Mouse (Mus musculus) lung, embryonic 14.5 days (tissue): ENCODE measurements around the gene Aifm1. TPM values are rescaled to one million over a fixed set of nuclear protein-coding genes. Genes with fewer than 3 reads are reported as not detected.
A peak's percentile ranks its signal among the peaks of the same experiment; 100 is the strongest.

ENCODE experiments used
- ATAC-seq: fragments of 200-750 bp; cut with Nextera tagmentation; 2 replicates; pipeline ENCODE4 v1.8.0; 2017; ENCODE audit warnings: mild to moderate bottlenecking, moderate TSS enrichment, moderate library complexity; ENCODE audit not compliant: insufficient read depth
- DNase-seq: peaks from one replicate; pipeline ENCODE4 v3.0.0-alpha.2; 2015
- H3K27ac ChIP-seq: fragments of 300-500 bp; sonication (generic); 2 replicates; pipeline ENCODE4 v1.5.1; 2014; ENCODE audit warnings: low read depth, mild to moderate bottlenecking, moderate library complexity
- H3K27me3 ChIP-seq: fragments of 300-500 bp; sonication (generic); 2 replicates; pipeline ENCODE4 v1.6.1; 2014; ENCODE audit warnings: low read length, control low read depth; ENCODE audit not compliant: insufficient read depth
- H3K36me3 ChIP-seq: fragments of 300-500 bp; sonication (generic); 2 replicates; pipeline ENCODE4 v1.6.1; 2014; ENCODE audit warnings: control low read depth; ENCODE audit not compliant: insufficient read depth
- H3K4me1 ChIP-seq: fragments of 300-500 bp; sonication (generic); 2 replicates; pipeline ENCODE4 v1.6.1; 2014; ENCODE audit warnings: antibody characterized with exemption, control low read depth; ENCODE audit not compliant: insufficient read depth
- H3K4me2 ChIP-seq: fragments of 300-500 bp; sonication (generic); 2 replicates; pipeline ENCODE4 v1.6.1; 2014; ENCODE audit warnings: mild to moderate bottlenecking
- H3K4me3 ChIP-seq: fragments of 300-500 bp; sonication (generic); 2 replicates; pipeline ENCODE4 v1.5.1; 2014; ENCODE audit warnings: low read depth, low read length
- H3K9ac ChIP-seq: fragments of 300-500 bp; sonication (generic); 2 replicates; pipeline ENCODE4 v1.6.1; 2014
- H3K9me3 ChIP-seq: fragments of 300-500 bp; sonication (generic); 2 replicates; pipeline ENCODE4 v1.6.1; 2016; ENCODE audit warnings: low read depth, low read length, control low read depth
- CTCF ChIP-seq: IDR thresholded peaks from 2 replicates; pipeline ENCODE4 v1.5.1; 2016; ENCODE audit warnings: antibody characterized with exemption, low read depth
- WGBS: fragments of 180-500 bp; shearing (Covaris S2); extraction: QIAGEN DNeasy Blood & Tissue Kit; methylation state at CpG from one replicate; pipeline ENCODE4 v1.1.7; 2014; 5-methylcytosine and 5-hydroxymethylcytosine counted together
- polyA plus RNA-seq: library from polyadenylated mRNA; unstranded; fragments of >200 nt; fragmentation: Nextera tagmentation; extraction: Ambion mirVana; gene quantifications from 2 replicates; pipeline ENCODE4 v1.2.1, GENCODE M21; 2014

The Aifm1 gene
- 58.2 and 68.0 TPM in 2 replicates for polyA plus RNA-seq

- peak within 1 kb of the TSS; percentile 54 for H3K4me3 ChIP-seq
- H3K9me3 ChIP-seq, result no peaks in the 10 kb centered on the region
- H3K4me2 ChIP-seq, result peak within 1 kb of the TSS; percentile 64
- peak; percentile 100 for ATAC-seq
- H3K27me3 ChIP-seq, result no peaks in the 10 kb centered on the region
- H3K36me3 ChIP-seq, result no peaks in the 10 kb centered on the region
- WGBS, result 9% methylated on average over 45 of the region's 45 CpGs
- DNase-seq, result peak; percentile 95
- no peaks in the 10 kb centered on the region for H3K4me1 ChIP-seq
- H3K9ac ChIP-seq, result peak within 1 kb of the TSS; percentile 60
- no peak for TF ChIP-seq CTCF
- H3K27ac ChIP-seq, result peak within 1 kb of the TSS; percentile 24; the same call in 1 of the 2 replicates
Observed at GRCm38 (mm10) chrX:48513166-48513807, at the start of gene Aifm1. Gene Aifm1 (minus strand): TSS chrX:48513563.

GRCm38 (mm10) chrX:48532175-48532574 lies 18.8 kb upstream of the Aifm1 start:
- Histone ChIP-seq H3K9ac (no peak overlapping the region), H3K9me3 (no peaks in the 10 kb centered on the region), H3K27ac (no peak overlapping the region), H3K27me3 (no peaks in the 10 kb centered on the region), H3K4me2 (no peak overlapping the region), H3K4me3 (no peak overlapping the region), H3K4me1 (no peaks in the 10 kb centered on the region), H3K36me3 (no peaks in the 10 kb centered on the region)
- 32% methylated on average over 3 of the region's 3 CpGs for WGBS
- peak; percentile 87 for TF ChIP-seq CTCF
- ATAC-seq (peak; percentile 70), DNase-seq (peak; percentile 89)

DNA sequence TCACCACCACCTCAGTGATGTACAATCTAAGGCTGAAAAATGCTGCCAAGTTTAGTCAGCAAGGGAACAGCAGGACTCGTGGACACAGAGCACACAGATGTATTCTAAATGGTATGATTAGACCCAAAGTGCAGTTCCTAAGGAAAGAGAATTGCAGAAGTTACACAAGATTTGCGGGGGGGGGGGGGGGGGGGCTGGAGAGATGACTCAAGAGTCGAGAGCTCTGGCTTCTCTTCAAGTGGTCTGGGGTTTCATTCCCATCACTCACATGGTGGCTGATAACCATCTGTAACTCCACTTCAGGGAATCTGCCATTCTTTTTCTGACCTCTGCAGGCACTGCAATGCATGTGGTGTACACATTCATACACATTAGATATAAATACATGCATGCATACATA lies 13.1 kb upstream of the Aifm1 start:
- TF ChIP-seq CTCF, result no peak
- no peak overlapping the region for H3K4me3 ChIP-seq
- ATAC-seq (no peak), DNase-seq (no peak)
- no peaks in the 10 kb centered on the region for H3K36me3 ChIP-seq
- no peak overlapping the region for H3K4me2 ChIP-seq
- no peaks in the 10 kb centered on the region for H3K27me3 ChIP-seq
- H3K9me3 ChIP-seq, result no peaks in the 10 kb centered on the region
- 29% methylated on average over 2 of the region's 3 CpGs for WGBS
- H3K4me1 ChIP-seq, result no peaks in the 10 kb centered on the region
- no peak overlapping the region for H3K9ac ChIP-seq
- H3K27ac ChIP-seq, result no peak overlapping the region

DNA sequence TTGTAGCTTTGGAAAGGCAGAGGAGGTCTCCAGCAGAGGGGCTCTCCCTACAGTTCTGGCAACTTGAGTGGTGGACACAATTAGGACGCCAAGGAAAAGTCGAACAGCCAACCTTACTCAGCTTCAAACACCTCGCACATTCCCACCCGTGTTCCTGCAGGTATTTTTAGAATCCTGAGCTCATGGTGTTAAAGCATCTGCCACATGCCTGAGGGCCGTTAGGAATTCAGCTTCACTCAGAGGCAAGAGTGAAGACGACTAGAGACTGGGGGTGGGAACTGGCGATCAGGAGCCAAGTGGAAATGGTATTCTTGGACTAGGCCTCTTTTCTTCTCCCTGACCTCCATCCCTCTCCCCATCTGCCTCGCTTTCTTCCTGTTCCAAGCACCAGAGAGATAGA lies 12.5 kb upstream of the Aifm1 start:
- ATAC-seq (no peak), DNase-seq (peak; percentile 3)
- Histone ChIP-seq H3K27ac (no peak overlapping the region), H3K4me1 (no peaks in the 10 kb centered on the region), H3K9me3 (no peaks in the 10 kb centered on the region), H3K4me2 (no peak overlapping the region), H3K9ac (no peak overlapping the region), H3K36me3 (no peaks in the 10 kb centered on the region), H3K4me3 (no peak overlapping the region), H3K27me3 (no peaks in the 10 kb centered on the region)
- no peak for TF ChIP-seq CTCF
- 49% methylated on average over 8 of the region's 8 CpGs for WGBS

DNA sequence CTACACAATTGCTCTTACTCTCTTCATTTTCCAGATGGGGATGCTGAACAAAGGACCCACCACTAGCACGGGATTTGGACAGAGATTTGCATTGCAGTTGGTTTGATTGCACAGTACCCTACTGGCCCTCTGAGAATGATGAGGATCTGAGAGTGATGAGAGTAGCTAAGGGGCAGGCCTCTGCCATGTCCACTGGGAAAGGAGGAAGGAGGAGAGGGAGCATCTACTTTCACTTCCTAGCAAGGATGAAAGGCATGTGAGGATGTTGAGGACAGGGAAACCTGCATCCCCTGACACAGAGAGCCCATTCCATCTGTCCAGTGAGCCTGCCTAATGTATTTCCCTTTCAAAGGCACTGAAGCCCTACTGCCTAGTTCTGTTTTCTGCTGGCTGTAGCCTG lies 12.0 kb upstream of the Aifm1 start:
- Histone ChIP-seq H3K4me1 (no peaks in the 10 kb centered on the region), H3K9ac (no peak overlapping the region), H3K4me3 (no peak overlapping the region), H3K36me3 (no peaks in the 10 kb centered on the region), H3K4me2 (no peak overlapping the region), H3K9me3 (no peaks in the 10 kb centered on the region), H3K27me3 (no peaks in the 10 kb centered on the region), H3K27ac (no peak overlapping the region)
- DNase-seq (no peak), ATAC-seq (no peak)
- 52% methylated on average over 1 of the region's 1 CpGs for WGBS
- no peak for TF ChIP-seq CTCF

- DNase-seq (no peak), ATAC-seq (no peak)
- H3K36me3 ChIP-seq, result no peaks in the 10 kb centered on the region
- no peaks in the 10 kb centered on the region for H3K9me3 ChIP-seq
- no peak overlapping the region for H3K9ac ChIP-seq
- H3K4me1 ChIP-seq, result no peaks in the 10 kb centered on the region
- H3K4me3 ChIP-seq, result no peak overlapping the region
- H3K27ac ChIP-seq, result no peak overlapping the region
- no peaks in the 10 kb centered on the region for H3K27me3 ChIP-seq
- WGBS, result 51% methylated on average over 3 of the region's 3 CpGs
- no peak overlapping the region for H3K4me2 ChIP-seq
- no peak for TF ChIP-seq CTCF
Observed at GRCm38 (mm10) chrX:48523512-48523911, 10.1 kb upstream of the Aifm1 start.

DNA sequence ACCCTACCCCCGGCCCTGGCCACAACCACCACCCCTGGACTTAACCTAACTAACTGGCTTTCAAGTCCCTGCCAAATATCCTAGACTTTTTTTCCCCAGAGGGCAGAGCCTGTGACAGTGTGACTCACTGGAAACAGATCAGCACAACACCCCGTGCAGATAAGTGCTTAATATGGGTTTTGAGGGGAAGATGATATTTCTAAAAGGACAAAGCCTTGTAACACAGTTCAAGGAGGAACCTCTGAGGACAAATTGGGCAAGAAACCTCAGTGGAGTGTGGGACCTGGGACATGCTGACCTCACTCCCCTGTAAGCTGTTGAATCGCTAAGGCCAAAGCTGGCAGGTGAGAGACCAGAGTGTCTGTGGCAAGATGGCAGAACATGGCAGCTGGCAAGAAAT lies 8.3 kb upstream of the Aifm1 start:
- ATAC-seq, result no peak
- Histone ChIP-seq H3K27ac (no peak overlapping the region), H3K4me3 (no peak overlapping the region), H3K9me3 (no peaks in the 10 kb centered on the region), H3K4me1 (no peaks in the 10 kb centered on the region), H3K27me3 (no peaks in the 10 kb centered on the region), H3K36me3 (no peaks in the 10 kb centered on the region), H3K4me2 (no peak overlapping the region), H3K9ac (no peak overlapping the region)
- no peak for DNase-seq
- 62% methylated on average over 3 of the region's 3 CpGs for WGBS
- TF ChIP-seq CTCF, result no peak
